Mouse (Mus musculus): Measurements from ENCODE around the gene Thrap3.

Thrap3 gene

GRCm38 (mm10) chr4:126145396-126145795 lies 57.2 kb downstream of the Thrap3 start:
- DNase-seq (ENCODE audit: low spot score): no peak

GRCm38 (mm10) chr4:126141021-126141420 lies 61.5 kb downstream of the Thrap3 start:
- no peak for DNase-seq (ENCODE audit: low spot score)

- DNase-seq (ENCODE audit: low spot score): no peak
Measured at GRCm38 (mm10) chr4:126137773-126138172, 64.8 kb downstream of the Thrap3 start.

- DNase-seq (ENCODE audit: low spot score): no peak
Measured at GRCm38 (mm10) chr4:126134639-126135038, 67.9 kb downstream of the Thrap3 start.

- no peak for DNase-seq (ENCODE audit: low spot score)
Measured at GRCm38 (mm10) chr4:126134236-126134635, 68.3 kb downstream of the Thrap3 start.

GRCm38 (mm10) chr4:126132636-126133264 lies 69.8 kb downstream of the Thrap3 start:
- no peak for DNase-seq (ENCODE audit: low spot score)

- DNase-seq (ENCODE audit: low spot score): no peak
Measured at GRCm38 (mm10) chr4:126131290-126132121, 71.1 kb downstream of the Thrap3 start.

GRCm38 (mm10) chr4:126130502-126130901 lies 72.1 kb downstream of the Thrap3 start:
- no peak for DNase-seq (ENCODE audit: low spot score)

GRCm38 (mm10) chr4:126123309-126124040 lies 79.1 kb downstream of the Thrap3 start:
- DNase-seq (ENCODE audit: low spot score): no peak

- no peak for DNase-seq (ENCODE audit: low spot score)
Measured at GRCm38 (mm10) chr4:126120506-126120905, 82.1 kb downstream of the Thrap3 start.

- DNase-seq (ENCODE audit: low spot score): no peak
Measured at GRCm38 (mm10) chr4:126120052-126120451, 82.5 kb downstream of the Thrap3 start.

GRCm38 (mm10) chr4:126119051-126119450 lies 83.5 kb downstream of the Thrap3 start:
- DNase-seq (ENCODE audit: low spot score): no peak

- peak; percentile 75 for DNase-seq (ENCODE audit: low spot score)
Measured at GRCm38 (mm10) chr4:126118651-126119050, 83.9 kb downstream of the Thrap3 start.

- DNase-seq (ENCODE audit: low spot score): no peak
Measured at GRCm38 (mm10) chr4:126117116-126117515, 85.4 kb downstream of the Thrap3 start.

GRCm38 (mm10) chr4:126115871-126116521 lies 86.6 kb downstream of the Thrap3 start:
- DNase-seq (ENCODE audit: low spot score): no peak

GRCm38 (mm10) chr4:126115411-126115810 lies 87.1 kb downstream of the Thrap3 start:
- no peak for DNase-seq (ENCODE audit: low spot score)
